Comparison of ENCODE assay signal across 8 mouse cellular contexts in the genomic region with DNA sequence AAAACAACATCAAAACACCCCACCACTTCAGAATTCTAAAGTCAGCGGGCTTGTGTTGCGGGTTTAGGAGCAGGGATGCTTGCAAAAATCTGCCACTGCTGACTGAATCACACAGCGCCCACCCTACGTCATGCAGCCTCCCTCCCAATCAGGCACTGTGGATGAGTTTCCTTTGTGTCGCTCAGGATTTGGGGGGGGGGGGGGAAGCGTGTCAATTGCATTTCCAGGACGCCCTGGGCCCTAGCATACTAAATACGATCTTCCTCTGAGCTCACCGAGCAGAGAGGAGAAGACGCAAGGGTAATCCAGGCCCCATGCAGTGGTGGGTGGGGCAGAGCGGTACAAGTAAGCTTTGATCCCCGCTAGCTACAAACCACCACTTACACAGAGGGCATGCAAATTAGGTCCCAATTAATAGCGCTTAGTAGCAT.
DNase-seq lines count a peak whose midpoint lies in the region; ATAC-seq lines count a peak whose summit lies in the region.

No protein-coding gene starts in this region.

- H3K27ac ChIP-seq in brown adipose tissue, adult 24 weeks (replicated peaks; ENCODE audit: low read depth, low read length) = peak overlapping the region; percentile 26; the same call in 1 of the 2 replicates
- H3K27ac ChIP-seq in forebrain, embryonic 15.5 days (replicated peaks) = peak overlapping the region; percentile 98
- peak overlapping the region; percentile 93 for H3K27ac ChIP-seq in hindbrain, embryonic 16.5 days (ENCODE audit: low read depth, low read length)
- H3K27ac ChIP-seq in midbrain, embryonic 16.5 days (ENCODE audit: low read length) = peak overlapping the region; percentile 93

- 1% methylated on average over 12 of the region's 13 CpGs for WGBS in forebrain, embryonic 15.5 days
- 0% methylated on average over 13 of the region's 13 CpGs for WGBS in hindbrain, embryonic 16.5 days
- WGBS in midbrain, embryonic 16.5 days = 0% methylated on average over 12 of the region's 13 CpGs

- no peaks in the 10 kb centered on the region for H3K27me3 ChIP-seq in forebrain, embryonic 15.5 days
- no peaks in the 10 kb centered on the region for H3K27me3 ChIP-seq in hindbrain, embryonic 16.5 days (replicated peaks; ENCODE audit: control insufficient read depth, insufficient read depth, low read length)
- no peaks in the 10 kb centered on the region for H3K27me3 ChIP-seq in midbrain, embryonic 16.5 days (ENCODE audit: control insufficient read depth, insufficient read depth, low read depth, low read length)

- H3K9ac ChIP-seq in forebrain, embryonic 15.5 days (replicated peaks) = peak overlapping the region; percentile 56
- H3K9ac ChIP-seq in hindbrain, embryonic 16.5 days (ENCODE audit: low read depth, low read length) = peak overlapping the region; percentile 62
- H3K9ac ChIP-seq in midbrain, embryonic 16.5 days (ENCODE audit: low read depth, low read length) = peak overlapping the region; percentile 66

- H3K36me3 ChIP-seq in forebrain, embryonic 15.5 days = no peaks in the 10 kb centered on the region
- no peaks in the 10 kb centered on the region for H3K36me3 ChIP-seq in hindbrain, embryonic 16.5 days (ENCODE audit: control insufficient read depth, insufficient read depth, low read length)
- H3K36me3 ChIP-seq in midbrain, embryonic 16.5 days (ENCODE audit: control insufficient read depth, insufficient read depth, low read length) = no peaks in the 10 kb centered on the region

- H3K4me1 ChIP-seq in brown adipose tissue, adult 24 weeks (ENCODE audit: control insufficient read depth, insufficient read depth, insufficient read length, low read length) = peaks cover 21% of the 10 kb centered on the region
- peaks cover 31% of the 10 kb centered on the region for H3K4me1 ChIP-seq in forebrain, embryonic 15.5 days
- H3K4me1 ChIP-seq in hindbrain, embryonic 16.5 days (ENCODE audit: control insufficient read depth, insufficient read depth, low read depth, low read length) = no peaks in the 10 kb centered on the region
- peaks cover 7% of the 10 kb centered on the region for H3K4me1 ChIP-seq in midbrain, embryonic 16.5 days (ENCODE audit: control insufficient read depth, insufficient read depth, low read length)

- ATAC-seq in forebrain, embryonic 15.5 days (replicated peaks) = peak; percentile 95
- ATAC-seq in hindbrain, embryonic 16.5 days = peak; percentile 95
- peak; percentile 98 for ATAC-seq in midbrain, embryonic 16.5 days

- peak overlapping the region; percentile 62 for H3K4me2 ChIP-seq in forebrain, embryonic 15.5 days (replicated peaks)
- H3K4me2 ChIP-seq in hindbrain, embryonic 16.5 days (ENCODE audit: low read length) = peak overlapping the region; percentile 72
- H3K4me2 ChIP-seq in midbrain, embryonic 16.5 days (ENCODE audit: low read length) = peak overlapping the region; percentile 66

- no peaks in the 10 kb centered on the region for H3K9me3 ChIP-seq in forebrain, embryonic 15.5 days
- peaks cover 3% of the 10 kb centered on the region; the same call in 1 of the 2 replicates for H3K9me3 ChIP-seq in hindbrain, embryonic 16.5 days (ENCODE audit: control insufficient read depth, low read length)
- peaks cover 4% of the 10 kb centered on the region; the same call in 1 of the 2 replicates for H3K9me3 ChIP-seq in midbrain, embryonic 16.5 days (replicated peaks; ENCODE audit: control insufficient read depth, low read length, poor library complexity, severe bottlenecking)

- H3K4me3 ChIP-seq in brown adipose tissue, adult 24 weeks (ENCODE audit: insufficient read depth, low read depth, low read length) = peak overlapping the region; percentile 14
- peak overlapping the region; percentile 42 for H3K4me3 ChIP-seq in forebrain, embryonic 15.5 days
- H3K4me3 ChIP-seq in hindbrain, embryonic 16.5 days (ENCODE audit: low read length) = peak overlapping the region; percentile 44
- peak overlapping the region; percentile 42 for H3K4me3 ChIP-seq in midbrain, embryonic 16.5 days (ENCODE audit: low read depth, low read length)

- intact Hi-C loops in left cerebral cortex, postnatal 4 days (cut with DNase I) = loop anchor here (10.0 kb wide), 3 partner anchors 99 to 279 kb away; partner anchors contain the start of gene Ankrd28

- DNase-seq in ES-CJ7 (ENCODE audit: low read depth, low spot score) = peak; percentile 81
- peak; percentile 79 for DNase-seq in left cerebral cortex, postnatal 4 days
- DNase-seq in thymus, postnatal 4 days = peak; percentile 44
- DNase-seq in gastrocnemius, adult 8-10 months (ENCODE audit: low spot score in 2 of 2) = no peak

Comparison
In these comparisons a context has a peak if more than half of its experiments do, and no peak if none do; other contexts are left out.
1. DNase-seq: peak in ES-CJ7 (single experiment), left cerebral cortex, postnatal 4 days (single experiment) and thymus, postnatal 4 days (single experiment); none in gastrocnemius, adult 8-10 months (0 of 2).
2. H3K27ac ChIP-seq: peak in every context shown above with its lines; median percentile 98 in forebrain, embryonic 15.5 days; 93 in hindbrain, embryonic 16.5 days; 93 in midbrain, embryonic 16.5 days; 26 in brown adipose tissue, adult 24 weeks.
3. Peak in every context shown above with its lines, with median percentiles within 50 percentile points of each other: H3K4me3 ChIP-seq, ATAC-seq, H3K4me2 ChIP-seq and H3K9ac ChIP-seq.